Mouse (Mus musculus): Measurements from ENCODE around the gene Slc4a5.

GRCm38 (mm10) chr6:83211526-83211925, 8.1 kb upstream of the Slc4a5 start:
- TF ChIP-seq E2F4 (IDR thresholded peaks at IDR 0.05; ENCODE audit: insufficient read depth) = no peak
- TF ChIP-seq POLR2A (IDR thresholded peaks at IDR 0.05; ENCODE audit: insufficient read length, low read depth) = no peak
